Comparison of ENCODE assay signal across 11 mouse cellular contexts in genomic region chr1:135131560-135131959, GRCm38 (mm10). TPM values are rescaled to one million over a fixed set of nuclear protein-coding genes. Genes with fewer than 3 reads are reported as not detected.
DNase-seq lines count a peak whose midpoint lies in the region; ATAC-seq lines count a peak whose summit lies in the region.
"Had no signal": no experiment of that assay in that cellular context is flagged by ENCODE, and none has a peak within 500 bp of the region (broad histone marks: within the 10 kb centered on the region; RNA-seq: fewer than 3 reads in every experiment).

No protein-coding gene starts in this region.

- H3K27ac ChIP-seq in heart, embryonic 15.5 days = peak overlapping the region; percentile 57
- no peak overlapping the region for H3K27ac ChIP-seq in heart, embryonic 12.5 days (ENCODE audit: poor library complexity, severe bottlenecking)
- peak overlapping the region; percentile 75 for H3K27ac ChIP-seq in liver, embryonic 15.5 days (replicated peaks)
- H3K27ac ChIP-seq: left cerebral cortex, adult 2 months had no signal

- H3K36me3 ChIP-seq in heart, embryonic 15.5 days = no peaks in the 10 kb centered on the region
- no peaks in the 10 kb centered on the region for H3K36me3 ChIP-seq in heart, embryonic 12.5 days
- H3K36me3 ChIP-seq in liver, embryonic 15.5 days (replicated peaks) = no peaks in the 10 kb centered on the region

- H3K9me3 ChIP-seq in heart, embryonic 15.5 days (replicated peaks) = no peaks in the 10 kb centered on the region
- H3K9me3 ChIP-seq in heart, embryonic 12.5 days (replicated peaks) = no peaks in the 10 kb centered on the region
- H3K9me3 ChIP-seq in liver, embryonic 15.5 days (replicated peaks) = no peaks in the 10 kb centered on the region

- peaks cover 34% of the 10 kb centered on the region for H3K4me1 ChIP-seq in heart, embryonic 15.5 days (replicated peaks)
- peaks cover 24% of the 10 kb centered on the region for H3K4me1 ChIP-seq in heart, embryonic 12.5 days (replicated peaks)
- peaks cover 50% of the 10 kb centered on the region for H3K4me1 ChIP-seq in liver, embryonic 15.5 days (replicated peaks)

- intact Hi-C loops in gastrocnemius, postnatal 14 days (cut with DNase I; ENCODE audit: low total_unique reads) = no loop called here

- H3K9ac ChIP-seq in heart, embryonic 15.5 days = no peak overlapping the region
- H3K9ac ChIP-seq in heart, embryonic 12.5 days = no peak overlapping the region
- H3K9ac ChIP-seq in liver, embryonic 15.5 days = no peak overlapping the region; the same call in 1 of the 2 replicates

- 35% methylated on average over 8 of the region's 8 CpGs for WGBS in heart, embryonic 15.5 days
- 45% methylated on average over 8 of the region's 8 CpGs for WGBS in heart, embryonic 12.5 days
- WGBS in liver, embryonic 15.5 days (ENCODE audit: insufficient replicate concordance) = 8% methylated on average over 8 of the region's 8 CpGs

- H3K4me3 ChIP-seq in heart, embryonic 15.5 days = no peak overlapping the region
- no peak overlapping the region for H3K4me3 ChIP-seq in heart, embryonic 12.5 days
- no peak overlapping the region for H3K4me3 ChIP-seq in liver, embryonic 15.5 days (replicated peaks)
- H3K4me3 ChIP-seq: left cerebral cortex, adult 2 months had no signal

- H3K27me3 ChIP-seq in heart, embryonic 15.5 days = peaks cover 53% of the 10 kb centered on the region
- peaks cover 58% of the 10 kb centered on the region for H3K27me3 ChIP-seq in heart, embryonic 12.5 days (replicated peaks)
- peaks cover 9% of the 10 kb centered on the region for H3K27me3 ChIP-seq in liver, embryonic 15.5 days

- DNase-seq in spleen, postnatal 10 days (ENCODE audit: low spot score in 2 of 2) = peak; percentile 39 to 43
- DNase-seq in spleen, adult 12 weeks (ENCODE audit: low spot score) = no peak
- DNase-seq in thymus, postnatal 4 days = peak; percentile 73
- DNase-seq in cerebellum, adult 11 months = no peak
- DNase-seq in gastrocnemius, postnatal 14 days = no peak
- DNase-seq: cerebellum, adult 9-10 months had no signal

- H3K4me2 ChIP-seq in heart, embryonic 15.5 days = peak overlapping the region; percentile 35; the same call in 1 of the 2 replicates
- no peak overlapping the region for H3K4me2 ChIP-seq in heart, embryonic 12.5 days
- peak overlapping the region; percentile 61 for H3K4me2 ChIP-seq in liver, embryonic 15.5 days

- no peak for ATAC-seq in heart, embryonic 15.5 days (replicated peaks; ENCODE audit: insufficient number of reproducible peaks, insufficient read depth, low FRiP score, low read depth)
- no peak for ATAC-seq in heart, embryonic 12.5 days (ENCODE audit: insufficient number of reproducible peaks, low FRiP score)
- ATAC-seq in liver, embryonic 15.5 days (ENCODE audit: insufficient read depth) = no peak

RNA-seq across cellular contexts. Expression of gene Ptpn7, which starts 0.9 kb away (rescaled TPM):
- 1.8 and 10.2 TPM in 2 replicates for polyA plus RNA-seq in heart, embryonic 15.5 days (2015; fragmentation: Nextera tagmentation; extraction: Ambion mirVana)
- polyA plus RNA-seq in heart, embryonic 12.5 days (2016; fragmentation: Nextera tagmentation; extraction: Ambion mirVana) = 1.0 and 1.4 TPM in 2 replicates
- polyA plus RNA-seq in liver, embryonic 15.5 days (2015; fragmentation: Nextera tagmentation; extraction: Ambion mirVana) = 10.7 and 10.9 TPM in 2 replicates
- total RNA-seq in gastrocnemius, postnatal 14 days (2021) = under 1 TPM; 0.18 to 0.41 TPM

RNA-seq across cellular contexts. Expression of gene Arl8a, which starts 15.1 kb away (rescaled TPM):
- polyA plus RNA-seq in heart, embryonic 15.5 days (2015; fragmentation: Nextera tagmentation; extraction: Ambion mirVana) = 34.0 and 45.6 TPM in 2 replicates
- 36.4 and 36.6 TPM in 2 replicates for polyA plus RNA-seq in heart, embryonic 12.5 days (2016; fragmentation: Nextera tagmentation; extraction: Ambion mirVana)
- 11.2 and 12.4 TPM in 2 replicates for polyA plus RNA-seq in liver, embryonic 15.5 days (2015; fragmentation: Nextera tagmentation; extraction: Ambion mirVana)
- total RNA-seq in gastrocnemius, postnatal 14 days (2021) = 10 to 100 TPM; 25.1 to 26.8 TPM

RNA-seq across cellular contexts. Expression of gene Lgr6, which starts 26.5 kb away (rescaled TPM):
- 3.4 and 5.9 TPM in 2 replicates for polyA plus RNA-seq in heart, embryonic 15.5 days (2015; fragmentation: Nextera tagmentation; extraction: Ambion mirVana)
- polyA plus RNA-seq in heart, embryonic 12.5 days (2016; fragmentation: Nextera tagmentation; extraction: Ambion mirVana) = 0.80 and 0.82 TPM in 2 replicates
- polyA plus RNA-seq in liver, embryonic 15.5 days (2015; fragmentation: Nextera tagmentation; extraction: Ambion mirVana) = 0.18 and 0.25 TPM in 2 replicates
- total RNA-seq in gastrocnemius, postnatal 14 days (2021) = 1 to 10 TPM in 1 of 2 experiments, under 1 TPM in 1; 0.88 to 1.1 TPM
- total RNA-seq: megakaryocyte-erythroid progenitor cell, adult 5-6 weeks had no signal

RNA-seq across cellular contexts. Expression of gene Gpr37l1, which starts 35.9 kb away (rescaled TPM):
- 0.06 TPM in 1 of 2 replicates, not detected in the other for polyA plus RNA-seq in heart, embryonic 15.5 days (2015; fragmentation: Nextera tagmentation; extraction: Ambion mirVana)
- polyA plus RNA-seq in heart, embryonic 12.5 days (2016; fragmentation: Nextera tagmentation; extraction: Ambion mirVana) = not detected in 2 replicates
- polyA plus RNA-seq in liver, embryonic 15.5 days (2015; fragmentation: Nextera tagmentation; extraction: Ambion mirVana) = not detected in 2 replicates
- 1 to 10 TPM in 1 of 2 experiments, under 1 TPM in 1; 0.78 to 2.5 TPM for total RNA-seq in gastrocnemius, postnatal 14 days (2021)
- total RNA-seq: megakaryocyte-erythroid progenitor cell, adult 5-6 weeks had no signal

Comparison
In these comparisons a context has a peak if more than half of its experiments do, and no peak if none do; other contexts are left out.
1. DNase-seq: peak in spleen, postnatal 10 days (2 of 2) and thymus, postnatal 4 days (single experiment); none in spleen, adult 12 weeks (single experiment), cerebellum, adult 11 months (single experiment) and gastrocnemius, postnatal 14 days (single experiment).